Mouse (Mus musculus) C2C12 (cell line): ENCODE data around the gene Camkmt. TPM values are rescaled to one million over a fixed set of nuclear protein-coding genes. Genes with fewer than 3 reads are reported as not detected.

Experiments
- H3K27me3 ChIP-seq: one replicate; pipeline ENCODE4 v1.6.1; 2011; ENCODE audit not compliant: control insufficient read depth, insufficient read depth, insufficient read length
- H3K36me3 ChIP-seq: one replicate; pipeline ENCODE4 v1.6.1; 2011; ENCODE audit not compliant: control insufficient read depth, insufficient read depth
- H3K4me3 ChIP-seq: one replicate; pipeline ENCODE4 v1.5.1; 2011; ENCODE audit warnings: mild to moderate bottlenecking, control low read depth; ENCODE audit not compliant: poor library complexity, insufficient read depth, severe bottlenecking
- H3K79me2 ChIP-seq: one replicate; pipeline ENCODE4 v1.6.1; 2011; ENCODE audit not compliant: control insufficient read depth, insufficient read depth
- H3K79me3 ChIP-seq: one replicate; pipeline ENCODE4 v1.6.1; 2011; ENCODE audit warnings: low read depth, control low read depth
- H3ac ChIP-seq: one replicate; pipeline ENCODE3; 2011; ENCODE audit warnings: low read depth; ENCODE audit not compliant: control insufficient read depth, insufficient read length
- CEBPB ChIP-seq: IDR thresholded peaks from one replicate; pipeline ENCODE4 v1.6.1; 2011; ENCODE audit warnings: low read depth, mild to moderate bottlenecking, control low read depth, moderate library complexity
- CTCF ChIP-seq: IDR thresholded peaks from one replicate; pipeline ENCODE4 v1.5.1; 2011; ENCODE audit not compliant: control insufficient read depth, insufficient read depth, insufficient read length
- FOSL1 ChIP-seq: IDR thresholded peaks from one replicate; pipeline ENCODE4 v1.8.0; 2011; ENCODE audit warnings: mild to moderate bottlenecking, low read length; ENCODE audit not compliant: poor library complexity, insufficient read depth, severe bottlenecking
- MAX ChIP-seq: IDR thresholded peaks from one replicate; pipeline ENCODE4 v1.6.1; 2011; ENCODE audit warnings: mild to moderate bottlenecking, control low read depth
- MYOD1 ChIP-seq: IDR thresholded peaks from one replicate; pipeline ENCODE4 v1.6.1; 2011; ENCODE audit warnings: low read depth; ENCODE audit not compliant: control insufficient read depth, insufficient read length
- MYOG ChIP-seq: IDR thresholded peaks from one replicate; pipeline ENCODE4 v1.6.1; 2011; ENCODE audit not compliant: control insufficient read depth, insufficient read length; ENCODE audit errors: extremely low read depth
- USF1 ChIP-seq: IDR thresholded peaks from one replicate; pipeline ENCODE4 v1.6.1; 2011; ENCODE audit warnings: low read depth, mild to moderate bottlenecking, control low read depth, moderate library complexity
- polyA plus RNA-seq: library from polyadenylated mRNA; unstranded; fragments of >200 nt; fragmentation: generic; extraction: Trizol; gene quantifications from one replicate; pipeline ENCODE4 v1.2.1, GENCODE M21; 2012; ENCODE audit warnings: missing spikeins

Gene Camkmt
- polyA plus RNA-seq, 1 experiment, result 1.6 TPM

DNA sequence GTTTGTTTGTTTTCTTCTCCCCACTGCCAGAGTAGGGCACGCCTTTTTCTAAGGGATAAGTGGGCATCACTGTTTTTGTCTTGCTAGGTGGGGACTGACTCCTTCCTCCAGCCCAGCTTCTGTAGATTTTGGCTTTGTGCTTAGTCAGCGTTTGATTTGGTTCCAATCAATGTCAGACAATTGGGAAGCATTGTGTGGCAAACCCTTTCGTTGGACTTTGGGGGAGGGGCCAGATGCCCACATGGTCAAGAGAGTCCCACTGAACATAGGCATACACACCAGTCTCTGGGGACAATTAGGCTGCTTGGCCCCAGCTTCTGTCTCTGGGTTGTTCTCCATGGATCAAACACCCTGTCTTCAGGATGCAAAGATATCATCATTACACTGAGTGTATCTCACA, 371.2 kb downstream of the Camkmt start:
- H3ac ChIP-seq, result no peak overlapping the region
- no peaks in the 10 kb centered on the region for H3K79me3 ChIP-seq
- peaks cover 13% of the 10 kb centered on the region for H3K27me3 ChIP-seq
- TF ChIP-seq MYOG (no peak), CTCF (no peak), FOSL1 (no peak), MAX (no peak), CEBPB (no peak), MYOD1 (no peak), USF1 (no peak)
- H3K36me3 ChIP-seq, result no peaks in the 10 kb centered on the region
- no peak overlapping the region for H3K4me3 ChIP-seq
- no peaks in the 10 kb centered on the region for H3K79me2 ChIP-seq

- H3K4me3 ChIP-seq, result no peak overlapping the region
- no peaks in the 10 kb centered on the region for H3K36me3 ChIP-seq
- TF ChIP-seq CEBPB, result no peak
- no peak for TF ChIP-seq FOSL1
- TF ChIP-seq CTCF, result no peak
- TF ChIP-seq MAX, result no peak
- TF ChIP-seq USF1, result no peak
- no peak for TF ChIP-seq MYOD1
- no peak for TF ChIP-seq MYOG
- no peak overlapping the region for H3ac ChIP-seq
- no peaks in the 10 kb centered on the region for H3K79me3 ChIP-seq
- peaks cover 13% of the 10 kb centered on the region for H3K27me3 ChIP-seq
- no peaks in the 10 kb centered on the region for H3K79me2 ChIP-seq
These were observed 373.4 kb downstream of the Camkmt start for GRCm38 (mm10) chr17:85463497-85464392.

DNA sequence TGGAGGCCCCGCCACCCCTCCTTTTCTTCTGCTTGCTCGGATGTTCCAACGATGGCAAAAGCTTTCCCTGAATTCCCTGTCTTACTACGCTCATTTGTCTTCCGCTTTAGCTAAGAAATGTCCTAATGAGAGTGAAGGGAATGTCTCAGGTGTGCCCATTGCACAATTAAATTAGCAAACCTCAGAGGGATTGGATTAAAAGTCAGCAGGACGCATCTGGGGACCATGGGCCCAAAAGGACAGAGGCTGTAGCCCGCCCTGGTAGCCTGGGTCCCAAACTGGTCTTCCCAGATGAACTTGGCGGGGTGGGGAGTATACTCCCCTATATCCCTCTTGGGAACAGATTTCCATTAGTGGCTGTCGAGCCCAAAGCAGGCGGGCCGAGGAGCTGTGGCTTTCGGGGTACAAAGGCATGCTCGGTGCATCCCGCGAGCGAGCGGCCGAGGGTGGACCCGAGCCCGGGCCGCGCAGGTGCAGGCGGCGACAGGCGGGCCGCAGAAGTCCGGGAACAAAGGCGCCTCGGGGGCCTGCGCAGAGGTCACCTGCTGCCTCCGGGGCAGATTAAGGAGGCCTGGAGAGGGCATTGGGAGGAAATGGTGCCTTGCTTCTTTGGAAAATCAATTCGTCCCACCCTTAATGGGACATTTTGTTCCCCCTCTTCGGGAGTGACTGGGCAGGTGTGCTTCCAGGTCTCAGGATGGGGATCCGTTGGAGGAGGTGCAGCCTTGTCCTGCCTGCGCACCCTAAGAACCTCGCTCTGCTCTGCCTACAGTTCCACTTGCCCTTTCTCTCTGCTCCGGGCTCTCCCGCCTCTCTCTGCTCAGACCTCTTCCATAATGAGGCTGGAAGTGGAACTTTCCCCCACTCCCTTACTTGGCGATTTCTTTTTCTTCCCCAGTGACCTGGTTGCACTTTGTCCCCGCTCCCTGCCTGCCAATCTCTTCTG, 374.4 kb downstream of the Camkmt start:
- H3K79me3 ChIP-seq, result no peaks in the 10 kb centered on the region
- H3K79me2 ChIP-seq, result no peaks in the 10 kb centered on the region
- H3ac ChIP-seq, result no peak overlapping the region
- peaks cover 13% of the 10 kb centered on the region for H3K27me3 ChIP-seq
- no peak for TF ChIP-seq CTCF
- no peak for TF ChIP-seq USF1
- TF ChIP-seq MAX, result no peak
- no peak for TF ChIP-seq MYOG
- no peak for TF ChIP-seq MYOD1
- TF ChIP-seq FOSL1, result no peak
- no peak for TF ChIP-seq CEBPB
- H3K4me3 ChIP-seq, result no peak overlapping the region
- no peaks in the 10 kb centered on the region for H3K36me3 ChIP-seq

DNA sequence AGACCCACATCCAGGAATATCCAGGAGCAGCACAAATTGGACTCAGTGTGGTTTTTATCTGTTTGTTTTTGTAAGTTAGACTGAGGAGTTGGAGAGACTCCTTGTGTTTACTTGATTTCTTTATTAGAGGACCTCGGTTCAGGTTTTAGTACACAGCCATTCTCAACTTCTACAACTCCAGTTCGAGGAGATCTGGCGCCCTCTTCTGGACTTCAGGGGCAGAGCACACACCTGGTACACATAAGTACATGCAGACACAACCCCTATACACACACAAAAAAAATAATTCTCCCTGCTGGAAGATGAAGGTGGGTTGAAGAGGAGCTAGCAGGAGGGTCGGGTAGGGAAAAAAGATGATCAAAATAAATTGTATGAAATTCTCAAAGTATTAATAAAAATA, 379.4 kb downstream of the Camkmt start:
- Histone ChIP-seq H3ac (no peak overlapping the region), H3K79me3 (no peaks in the 10 kb centered on the region), H3K79me2 (no peaks in the 10 kb centered on the region), H3K4me3 (no peak overlapping the region), H3K36me3 (no peaks in the 10 kb centered on the region), H3K27me3 (peaks cover 7% of the 10 kb centered on the region)
- TF ChIP-seq FOSL1 (no peak), MAX (no peak), CEBPB (no peak), USF1 (no peak), MYOG (no peak), CTCF (no peak), MYOD1 (no peak)

DNA sequence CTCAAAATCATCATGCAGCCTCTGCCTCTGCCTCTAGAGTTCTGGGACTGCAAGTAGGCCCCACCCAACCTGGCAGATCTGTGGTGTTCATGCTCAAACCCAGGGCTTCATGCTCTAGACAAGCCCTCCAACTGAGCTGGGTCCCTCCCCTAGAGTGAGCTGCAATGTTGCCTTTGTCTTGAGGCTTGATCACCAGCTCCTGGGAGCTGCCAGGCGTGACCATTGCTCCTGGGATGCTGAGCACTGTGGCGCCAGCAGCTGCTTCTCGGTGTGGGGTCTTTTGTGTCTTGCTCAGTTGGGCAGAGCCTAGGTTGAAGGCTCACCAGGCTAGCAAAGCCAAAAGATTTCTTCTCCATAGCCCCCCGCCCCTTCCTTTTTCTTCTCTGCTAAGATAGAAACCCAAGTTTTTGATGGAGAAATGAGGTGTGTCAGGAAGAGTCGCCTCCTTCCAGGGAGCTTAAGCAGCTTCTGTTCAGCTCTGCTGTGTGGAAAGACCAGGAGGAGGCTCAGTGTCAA, 382.4 kb downstream of the Camkmt start:
- no peaks in the 10 kb centered on the region for H3K79me2 ChIP-seq
- H3ac ChIP-seq, result no peak overlapping the region
- no peaks in the 10 kb centered on the region for H3K36me3 ChIP-seq
- H3K79me3 ChIP-seq, result no peaks in the 10 kb centered on the region
- H3K27me3 ChIP-seq, result no peaks in the 10 kb centered on the region
- no peak for TF ChIP-seq MAX
- no peak overlapping the region for H3K4me3 ChIP-seq
